Mouse (Mus musculus) megakaryocyte, embryonic 14.5 days (primary cell): ENCODE measurements around the gene Rc3h1.
"Not testable (repeated sequence)": the region's sequence is repeated elsewhere in the genome, so short reads cannot be mapped to it uniquely, and the experiment has no call there.

Experiments used
- FLI1 ChIP-seq: IDR thresholded peaks from 2 replicates; pipeline ENCODE4 v1.6.1; 2012; ENCODE audit warnings: low read length, inconsistent platforms, mixed read lengths
- GATA1 ChIP-seq: IDR thresholded peaks from 3 replicates; pipeline ENCODE4 v1.6.1; 2012; ENCODE audit warnings: mixed read lengths, low read length, inconsistent platforms, borderline replicate concordance

- not testable (repeated sequence) for TF ChIP-seq GATA1, FLI1
These were observed 24.8 kb upstream of the Rc3h1 start for GRCm38 (mm10) chr1:160881378-160881777.
